Mouse (Mus musculus): Measurements from ENCODE around the gene Glce.
A peak's percentile ranks its signal among the peaks of the same experiment; 100 is the strongest.

Glce gene

DNA sequence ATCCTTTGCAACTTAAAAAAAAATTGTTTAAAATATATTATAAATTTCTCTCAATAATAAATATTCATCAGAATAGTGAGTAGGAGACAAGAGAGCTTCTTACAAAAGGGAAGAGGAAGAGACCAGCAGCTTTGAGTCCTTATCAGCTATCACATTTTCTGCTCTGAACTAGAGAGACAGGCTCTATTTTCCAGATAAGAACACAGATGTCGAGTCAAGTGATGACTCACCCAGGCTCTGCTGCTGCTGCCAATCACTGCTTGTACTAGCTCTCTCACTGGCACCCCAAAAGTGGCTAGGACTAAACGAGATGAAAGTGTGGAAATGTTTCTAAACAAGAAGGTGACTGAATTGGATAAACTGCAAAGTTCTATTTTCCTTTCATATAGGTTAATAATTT is 39.5 kb downstream of the Glce start:
- Histone ChIP-seq H3K27me3 (ENCODE audit: control insufficient read depth, insufficient read depth, low read length, poor library complexity, severe bottlenecking) (no peaks in the 10 kb centered on the region), H3K36me3 (ENCODE audit: control insufficient read depth, insufficient read depth, low read length, poor library complexity, severe bottlenecking) (no peaks in the 10 kb centered on the region)
- DNase-seq (ENCODE audit: low read depth, low spot score): no peak

- no peaks in the 10 kb centered on the region for H3K27me3 ChIP-seq (ENCODE audit: control insufficient read depth, insufficient read depth, low read length, poor library complexity, severe bottlenecking)
- no peak for DNase-seq (ENCODE audit: low read depth, low spot score)
Observed at GRCm38 (mm10) chr9:62081542-62081941, 40.9 kb downstream of the Glce start.

GRCm38 (mm10) chr9:62080028-62080760 is 42.3 kb downstream of the Glce start:
- DNase-seq (ENCODE audit: low read depth, low spot score): peak; percentile 7
- Histone ChIP-seq H3K36me3 (ENCODE audit: control insufficient read depth, insufficient read depth, low read length, poor library complexity, severe bottlenecking) (no peaks in the 10 kb centered on the region), H3K27me3 (ENCODE audit: control insufficient read depth, insufficient read depth, low read length, poor library complexity, severe bottlenecking) (no peaks in the 10 kb centered on the region)

More at GRCm38 (mm10) chr9:62081542-62081941, 40.9 kb downstream of the Glce start:
- H3K36me3 ChIP-seq (ENCODE audit: control insufficient read depth, insufficient read depth, low read length, poor library complexity, severe bottlenecking): no peaks in the 10 kb centered on the region

GRCm38 (mm10) chr9:62062234-62062633 is 60.2 kb downstream of the Glce start:
- 0 out of 2 replicates have a peak, but pooled peaks cover 2% of the 10 kb centered on the region for H3K36me3 ChIP-seq (ENCODE audit: control insufficient read depth, insufficient read depth, low read length, poor library complexity, severe bottlenecking)
- H3K27me3 ChIP-seq (ENCODE audit: control insufficient read depth, insufficient read depth, low read length, poor library complexity, severe bottlenecking): no peaks in the 10 kb centered on the region
- DNase-seq (ENCODE audit: low read depth, low spot score): no peak

- DNase-seq (ENCODE audit: low read depth, low spot score): no peak
- H3K36me3 ChIP-seq (ENCODE audit: control insufficient read depth, insufficient read depth, low read length, poor library complexity, severe bottlenecking): 0 out of 2 replicates have a peak, but pooled peaks cover 2% of the 10 kb centered on the region
- no peaks in the 10 kb centered on the region for H3K27me3 ChIP-seq (ENCODE audit: control insufficient read depth, insufficient read depth, low read length, poor library complexity, severe bottlenecking)
Observed at GRCm38 (mm10) chr9:62060431-62060830, 62.0 kb downstream of the Glce start.

DNA sequence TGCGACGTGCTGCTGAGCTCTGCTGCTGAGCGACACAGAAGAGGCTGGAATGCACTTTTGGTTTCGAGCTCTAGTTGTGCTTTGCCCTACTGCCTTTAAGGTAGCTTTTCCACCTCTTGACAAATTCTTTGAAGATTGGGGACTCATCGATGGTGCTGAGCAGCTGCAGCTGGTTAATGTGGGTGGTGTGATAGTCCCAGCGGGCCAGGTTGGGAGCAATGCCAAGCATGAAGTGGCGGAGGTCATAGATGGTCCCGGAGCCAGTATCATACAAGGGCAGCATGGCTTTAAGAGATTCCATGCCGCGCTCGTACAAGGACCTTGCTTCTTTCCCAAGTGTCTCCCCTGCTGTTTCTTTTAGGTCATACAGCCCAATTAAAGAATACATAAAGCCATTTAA is 62.5 kb downstream of the Glce start:
- 0 out of 2 replicates have a peak, but pooled peaks cover 2% of the 10 kb centered on the region for H3K36me3 ChIP-seq (ENCODE audit: control insufficient read depth, insufficient read depth, low read length, poor library complexity, severe bottlenecking)

DNA sequence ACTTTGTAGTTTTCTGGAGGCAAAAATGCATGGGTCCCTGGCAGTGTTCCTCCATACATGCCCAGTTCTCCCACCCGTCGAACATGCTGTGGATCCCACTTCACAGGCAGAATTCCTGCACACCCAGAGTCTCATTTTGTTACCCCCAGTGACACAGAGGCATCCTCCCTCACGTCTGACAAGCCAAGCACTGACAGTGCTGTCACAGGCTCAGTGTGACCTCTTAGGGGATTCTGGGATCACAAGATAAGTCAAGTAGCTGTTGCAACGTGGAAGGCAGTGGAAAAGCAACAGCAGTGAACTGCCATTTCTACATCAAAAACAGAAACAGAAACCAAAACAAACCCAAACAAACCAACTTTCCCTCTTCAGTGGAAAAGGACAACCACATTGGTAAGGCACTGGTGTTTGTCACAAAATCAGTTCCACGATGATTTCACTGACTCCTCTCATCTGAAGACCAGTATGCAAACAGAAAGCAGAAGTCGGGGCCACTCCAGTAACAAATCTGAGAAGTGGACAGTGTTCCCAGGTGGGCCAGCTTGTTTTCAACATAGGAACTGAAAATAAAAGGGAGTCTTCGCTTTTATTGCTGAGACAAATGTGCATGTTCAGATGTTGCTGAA is 64.5 kb downstream of the Glce start:
- peak; percentile 55 for DNase-seq (ENCODE audit: low read depth, low spot score)
- H3K36me3 ChIP-seq (ENCODE audit: control insufficient read depth, insufficient read depth, low read length, poor library complexity, severe bottlenecking): no peaks in the 10 kb centered on the region
- no peaks in the 10 kb centered on the region for H3K27me3 ChIP-seq (ENCODE audit: control insufficient read depth, insufficient read depth, low read length, poor library complexity, severe bottlenecking)

More for the DNA sequence above, 62.5 kb downstream of the Glce start:
- DNase-seq (ENCODE audit: low read depth, low spot score): no peak
- no peaks in the 10 kb centered on the region for H3K27me3 ChIP-seq (ENCODE audit: control insufficient read depth, insufficient read depth, low read length, poor library complexity, severe bottlenecking)

GRCm38 (mm10) chr9:62056206-62056605 is 66.2 kb downstream of the Glce start:
- Histone ChIP-seq H3K27me3 (ENCODE audit: control insufficient read depth, insufficient read depth, low read length, poor library complexity, severe bottlenecking) (no peaks in the 10 kb centered on the region), H3K36me3 (ENCODE audit: control insufficient read depth, insufficient read depth, low read length, poor library complexity, severe bottlenecking) (no peaks in the 10 kb centered on the region)
- no peak for DNase-seq (ENCODE audit: low read depth, low spot score)

DNA sequence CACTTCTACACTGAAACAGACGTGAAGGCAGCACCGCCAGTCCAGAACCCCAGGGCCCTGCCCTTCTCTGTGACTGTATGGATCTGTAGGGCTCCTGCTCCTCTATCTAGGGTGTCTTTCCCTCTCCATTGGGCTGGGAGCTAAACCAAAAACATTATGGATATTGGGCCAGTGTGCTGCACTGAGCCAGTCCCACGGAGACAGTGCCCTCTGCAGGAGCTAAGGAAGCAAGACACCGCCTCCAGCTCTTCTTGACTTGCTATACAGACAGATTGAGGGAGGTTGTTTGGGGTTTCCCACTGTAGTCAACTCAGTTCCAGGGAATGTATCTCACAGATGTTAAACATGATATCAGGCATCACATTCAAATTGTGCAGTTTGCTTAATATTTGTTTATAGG is 71.7 kb downstream of the Glce start:
- Histone ChIP-seq H3K36me3 (ENCODE audit: control insufficient read depth, insufficient read depth, low read length, poor library complexity, severe bottlenecking) (no peaks in the 10 kb centered on the region), H3K27me3 (ENCODE audit: control insufficient read depth, insufficient read depth, low read length, poor library complexity, severe bottlenecking) (no peaks in the 10 kb centered on the region)
- peak; percentile 17 for DNase-seq (ENCODE audit: low read depth, low spot score)

DNA sequence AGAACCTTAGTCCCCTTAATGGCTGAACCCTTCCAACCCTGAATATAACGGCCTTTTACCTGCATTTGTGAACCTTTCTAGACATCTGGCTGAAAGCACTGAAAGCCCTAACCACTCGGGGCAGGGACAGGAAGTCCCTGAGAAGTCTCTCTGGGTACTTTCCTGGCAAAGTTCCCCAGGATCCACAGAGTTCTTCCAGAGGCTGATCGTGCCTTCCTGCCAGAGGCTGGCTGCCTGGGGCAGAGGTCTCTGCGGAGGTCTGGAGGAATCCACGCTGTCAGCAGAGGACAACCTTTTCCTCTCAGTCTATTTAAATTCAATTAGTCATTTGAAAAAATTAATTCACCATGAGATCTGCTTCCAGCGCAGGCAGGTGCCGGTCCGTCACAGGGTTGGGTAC is 73.3 kb downstream of the Glce start:
- Histone ChIP-seq H3K36me3 (ENCODE audit: control insufficient read depth, insufficient read depth, low read length, poor library complexity, severe bottlenecking) (no peaks in the 10 kb centered on the region), H3K27me3 (ENCODE audit: control insufficient read depth, insufficient read depth, low read length, poor library complexity, severe bottlenecking) (no peaks in the 10 kb centered on the region)
- DNase-seq (ENCODE audit: low read depth, low spot score): no peak

GRCm38 (mm10) chr9:62042167-62042566 is 80.3 kb downstream of the Glce start:
- DNase-seq (ENCODE audit: low read depth, low spot score): no peak
- H3K27me3 ChIP-seq (ENCODE audit: control insufficient read depth, insufficient read depth, low read length, poor library complexity, severe bottlenecking): no peaks in the 10 kb centered on the region
- H3K36me3 ChIP-seq (ENCODE audit: control insufficient read depth, insufficient read depth, low read length, poor library complexity, severe bottlenecking): no peaks in the 10 kb centered on the region

DNA sequence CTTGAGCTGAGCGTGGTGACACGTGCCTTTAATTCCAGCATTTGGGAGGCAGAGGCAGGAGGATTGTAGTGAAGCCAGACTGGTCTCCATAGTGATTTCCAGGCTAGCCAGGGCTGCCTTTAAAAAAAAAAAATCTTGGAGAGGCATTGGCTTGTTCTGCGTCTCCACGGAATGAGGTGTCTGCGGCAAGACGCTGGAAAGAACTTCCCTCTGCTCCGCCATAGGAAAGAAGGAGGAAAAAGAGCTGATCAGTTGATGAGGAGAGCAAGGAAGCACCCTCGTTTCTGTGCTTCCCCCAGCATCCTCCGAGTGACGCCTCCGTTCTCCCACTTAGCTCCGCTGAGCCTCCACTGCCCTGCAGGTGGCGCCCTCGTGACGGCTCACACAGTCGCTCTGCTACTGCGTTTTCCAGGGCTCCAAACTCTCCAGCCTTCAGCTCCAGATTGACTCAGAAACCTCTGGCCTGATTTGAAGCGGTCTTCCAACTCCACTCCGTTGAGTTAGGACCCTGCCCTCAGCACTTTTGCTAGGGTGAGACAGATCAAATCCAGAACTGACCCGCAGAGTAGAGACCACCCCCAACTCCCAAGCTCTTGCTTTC is 82.3 kb downstream of the Glce start:
- no peaks in the 10 kb centered on the region for H3K27me3 ChIP-seq (ENCODE audit: control insufficient read depth, insufficient read depth, low read length, poor library complexity, severe bottlenecking)
- peak; percentile 81 for DNase-seq (ENCODE audit: low read depth, low spot score)

DNA sequence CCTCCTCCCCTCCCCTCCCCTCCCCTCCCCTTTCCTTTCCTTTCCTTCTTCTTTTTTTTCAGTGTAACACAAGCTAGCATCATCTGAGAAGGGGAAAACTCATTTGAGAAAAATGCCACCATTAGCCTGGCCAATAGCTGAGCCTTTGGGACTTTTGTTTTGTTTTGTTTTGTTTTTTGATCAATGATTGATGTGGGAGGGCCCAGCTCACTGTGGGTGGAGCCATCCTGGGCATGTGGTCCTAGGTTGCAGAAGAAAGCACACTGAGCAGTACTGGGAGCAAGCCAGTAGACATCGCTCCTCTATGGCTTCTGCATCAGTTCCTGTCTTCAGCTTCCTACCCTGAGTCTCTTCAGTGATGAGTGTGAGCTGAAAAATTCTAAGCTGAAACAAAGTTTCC is 86.6 kb downstream of the Glce start:
- no peak for DNase-seq (ENCODE audit: low read depth, low spot score)
- no peaks in the 10 kb centered on the region for H3K27me3 ChIP-seq (ENCODE audit: control insufficient read depth, insufficient read depth, low read length, poor library complexity, severe bottlenecking)

More for the DNA sequence above, 82.3 kb downstream of the Glce start:
- no peaks in the 10 kb centered on the region for H3K36me3 ChIP-seq (ENCODE audit: control insufficient read depth, insufficient read depth, low read length, poor library complexity, severe bottlenecking)

DNA sequence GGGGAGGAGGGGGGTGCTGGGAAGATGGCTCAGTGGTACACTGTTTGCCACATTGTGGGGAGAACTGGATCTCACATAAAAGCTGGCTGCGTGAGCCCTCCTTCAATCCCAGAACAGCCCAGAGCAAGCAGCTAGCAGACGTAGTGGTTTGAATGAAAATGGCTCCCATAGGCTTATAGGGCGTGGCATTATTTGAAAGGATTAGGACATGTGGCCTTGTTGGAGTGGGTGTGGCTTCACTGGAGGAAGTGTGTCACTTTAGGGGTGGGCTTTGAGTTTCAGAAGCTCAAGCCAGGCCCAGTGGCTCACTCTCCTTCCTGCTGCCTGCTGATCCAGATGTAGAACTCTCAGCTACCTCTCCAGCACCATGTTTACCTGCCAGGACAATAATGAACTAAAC is 90.2 kb downstream of the Glce start:
- H3K27me3 ChIP-seq (ENCODE audit: control insufficient read depth, insufficient read depth, low read length, poor library complexity, severe bottlenecking): no peaks in the 10 kb centered on the region
- no peak for DNase-seq (ENCODE audit: low read depth, low spot score)
- H3K36me3 ChIP-seq (ENCODE audit: control insufficient read depth, insufficient read depth, low read length, poor library complexity, severe bottlenecking): no peaks in the 10 kb centered on the region

More for the DNA sequence above, 86.6 kb downstream of the Glce start:
- H3K36me3 ChIP-seq (ENCODE audit: control insufficient read depth, insufficient read depth, low read length, poor library complexity, severe bottlenecking): no peaks in the 10 kb centered on the region

DNA sequence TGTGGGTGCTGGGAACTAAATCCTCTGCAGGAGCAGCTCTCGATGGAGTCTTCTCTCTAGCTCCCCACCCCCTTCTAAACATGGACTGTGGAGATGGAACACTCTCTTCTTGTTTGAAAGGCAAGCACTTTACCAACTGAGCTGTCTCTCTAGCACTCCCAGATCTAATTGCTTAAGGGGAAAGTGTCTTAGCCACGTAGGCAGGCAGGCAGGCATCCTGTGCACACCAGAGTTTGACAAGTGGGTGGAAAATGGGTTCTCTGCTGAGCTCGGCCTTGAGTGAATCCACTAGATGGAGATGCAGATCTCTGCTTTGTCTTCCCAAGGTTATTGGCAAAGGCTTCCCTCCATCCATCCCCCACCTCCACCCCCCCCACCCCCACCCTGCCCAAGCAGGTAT is 94.4 kb downstream of the Glce start:
- no peak for DNase-seq (ENCODE audit: low read depth, low spot score)
- H3K27me3 ChIP-seq (ENCODE audit: control insufficient read depth, insufficient read depth, low read length, poor library complexity, severe bottlenecking): no peaks in the 10 kb centered on the region; the same call in 1 of the 2 replicates
- H3K36me3 ChIP-seq (ENCODE audit: control insufficient read depth, insufficient read depth, low read length, poor library complexity, severe bottlenecking): no peaks in the 10 kb centered on the region
